Mouse (Mus musculus) lung, postnatal 0 days (tissue): ENCODE data around the gene Usp33. TPM values are rescaled to one million over a fixed set of nuclear protein-coding genes. Genes with fewer than 3 reads are reported as not detected.

Experiments
- ATAC-seq: fragments of 200-750 bp; cut with Nextera tagmentation; 2 replicates; pipeline ENCODE4 v1.8.0; 2017; ENCODE audit warnings: moderate library complexity
- DNase-seq: peaks from one replicate; pipeline ENCODE4 v3.0.0-alpha.2; 2016; ENCODE audit warnings: low spot score
- H3K27ac ChIP-seq: fragments of 300-500 bp; sonication (generic); 2 replicates; pipeline ENCODE4 v1.5.1; 2014; ENCODE audit warnings: antibody characterized with exemption, mild to moderate bottlenecking, low read length, mixed read lengths
- H3K27me3 ChIP-seq: fragments of 300-500 bp; sonication (generic); replicated peaks from 2 replicates; pipeline ENCODE4 v1.6.1; 2014; ENCODE audit warnings: low read length, mixed read lengths; ENCODE audit not compliant: insufficient read depth
- H3K36me3 ChIP-seq: fragments of 300-500 bp; sonication (generic); 2 replicates; pipeline ENCODE4 v1.6.1; 2014; ENCODE audit warnings: low read length, mixed read lengths; ENCODE audit not compliant: insufficient read depth
- H3K4me1 ChIP-seq: fragments of 300-500 bp; sonication (generic); 2 replicates; pipeline ENCODE4 v1.6.1; 2014; ENCODE audit warnings: antibody characterized with exemption, low read depth, low read length, mixed read lengths; ENCODE audit not compliant: insufficient read depth
- H3K4me2 ChIP-seq: fragments of 300-500 bp; sonication (generic); replicated peaks from 2 replicates; pipeline ENCODE4 v1.6.1; 2014; ENCODE audit warnings: low read depth, mild to moderate bottlenecking, low read length, moderate library complexity, mixed read lengths
- H3K4me3 ChIP-seq: fragments of 300-500 bp; sonication (generic); 2 replicates; pipeline ENCODE4 v1.5.1; 2014; ENCODE audit warnings: low read depth, low read length
- H3K9ac ChIP-seq: fragments of 300-500 bp; sonication (generic); replicated peaks from 2 replicates; pipeline ENCODE4 v1.6.1; 2014; ENCODE audit warnings: low read depth, mild to moderate bottlenecking
- H3K9me3 ChIP-seq: fragments of 300-500 bp; sonication (generic); 2 replicates; pipeline ENCODE4 v1.6.1; 2016; ENCODE audit warnings: low read length, mixed read lengths
- CTCF ChIP-seq: IDR thresholded peaks from 2 replicates; pipeline ENCODE4 v1.5.1; 2016; ENCODE audit warnings: antibody characterized with exemption, mild to moderate bottlenecking
- EP300 ChIP-seq: IDR thresholded peaks from 2 replicates; pipeline ENCODE4 v1.6.1; 2016; ENCODE audit warnings: antibody characterized with exemption, mild to moderate bottlenecking, control low read depth
- WGBS: fragments of 180-500 bp; shearing (Covaris S2); extraction: QIAGEN DNeasy Blood & Tissue Kit; methylation state at CpG from one replicate; pipeline ENCODE4 v1.1.7; 2014; 5-methylcytosine and 5-hydroxymethylcytosine counted together
- polyA plus RNA-seq: library from polyadenylated mRNA; unstranded; fragments of >200 nt; fragmentation: Nextera tagmentation; extraction: Ambion mirVana; gene quantifications from 2 replicates; pipeline ENCODE4 v1.2.1, GENCODE M21; 2015

Usp33 gene
- polyA plus RNA-seq, 1 experiment from 2014 or later: 43.1 TPM

- Histone ChIP-seq H3K4me1 (peaks cover 5% of the 10 kb centered on the region), H3K9ac (no peak overlapping the region), H3K4me3 (no peak overlapping the region), H3K27ac (no peak overlapping the region), H3K27me3 (no peaks in the 10 kb centered on the region), H3K4me2 (no peak overlapping the region), H3K36me3 (no peaks in the 10 kb centered on the region), H3K9me3 (no peaks in the 10 kb centered on the region)
- DNase-seq: peak; percentile 31
- TF ChIP-seq CTCF: no peak
- TF ChIP-seq EP300: no peak
- ATAC-seq: no peak
- 67% methylated on average over 5 of the region's 5 CpGs for WGBS
These were observed 4.7 kb downstream of the Usp33 start for GRCm38 (mm10) chr3:152350966-152351365.

- WGBS: 63% methylated on average over 4 of the region's 4 CpGs
- Histone ChIP-seq H3K4me1 (peaks cover 4% of the 10 kb centered on the region), H3K27ac (no peak overlapping the region), H3K4me2 (no peak overlapping the region), H3K36me3 (no peaks in the 10 kb centered on the region), H3K4me3 (no peak overlapping the region), H3K9me3 (no peaks in the 10 kb centered on the region), H3K9ac (no peak overlapping the region), H3K27me3 (no peaks in the 10 kb centered on the region)
- ATAC-seq (no peak), DNase-seq (no peak)
- TF ChIP-seq EP300 (no peak), CTCF (no peak)
These were observed 6.0 kb downstream of the Usp33 start for GRCm38 (mm10) chr3:152352289-152352688.

- no peaks in the 10 kb centered on the region for H3K36me3 ChIP-seq
- 83% methylated on average over 10 of the region's 10 CpGs for WGBS
- H3K4me3 ChIP-seq: no peak overlapping the region
- TF ChIP-seq CTCF (no peak), EP300 (no peak)
- DNase-seq: no peak
- H3K27ac ChIP-seq: no peak overlapping the region
- ATAC-seq: no peak
- H3K4me1 ChIP-seq: peaks cover 2% of the 10 kb centered on the region
- H3K9ac ChIP-seq: no peak overlapping the region
- no peak overlapping the region for H3K4me2 ChIP-seq
- H3K9me3 ChIP-seq: no peaks in the 10 kb centered on the region
- no peaks in the 10 kb centered on the region for H3K27me3 ChIP-seq
These were observed 7.3 kb downstream of the Usp33 start for GRCm38 (mm10) chr3:152353434-152354177.

GRCm38 (mm10) chr3:152355361-152355760 is 9.1 kb downstream of the Usp33 start:
- WGBS: 16% methylated on average over 5 of the region's 5 CpGs
- no peak overlapping the region for H3K27ac ChIP-seq
- no peaks in the 10 kb centered on the region for H3K9me3 ChIP-seq
- H3K9ac ChIP-seq: no peak overlapping the region
- DNase-seq: peak; percentile 69
- no peak overlapping the region for H3K4me3 ChIP-seq
- H3K36me3 ChIP-seq: no peaks in the 10 kb centered on the region; the same call in 1 of the 2 replicates
- TF ChIP-seq EP300: no peak
- TF ChIP-seq CTCF: no peak
- H3K4me1 ChIP-seq: no peaks in the 10 kb centered on the region; the same call in 1 of the 2 replicates
- H3K4me2 ChIP-seq: no peak overlapping the region
- no peaks in the 10 kb centered on the region for H3K27me3 ChIP-seq
- ATAC-seq: peak; percentile 90

GRCm38 (mm10) chr3:152356751-152357150 is 10.5 kb downstream of the Usp33 start:
- Histone ChIP-seq H3K4me1 (no peaks in the 10 kb centered on the region), H3K27ac (no peak overlapping the region), H3K4me3 (no peak overlapping the region), H3K9ac (no peak overlapping the region), H3K9me3 (no peaks in the 10 kb centered on the region), H3K36me3 (peaks cover 7% of the 10 kb centered on the region), H3K27me3 (no peaks in the 10 kb centered on the region), H3K4me2 (no peak overlapping the region)
- 90% methylated on average over 9 of the region's 9 CpGs for WGBS
- ATAC-seq (no peak), DNase-seq (no peak)
- no peak for TF ChIP-seq CTCF
- no peak for TF ChIP-seq EP300

- no peaks in the 10 kb centered on the region for H3K9me3 ChIP-seq
- no peak overlapping the region for H3K4me3 ChIP-seq
- 81% methylated on average over 7 of the region's 7 CpGs for WGBS
- DNase-seq (no peak), ATAC-seq (no peak)
- no peaks in the 10 kb centered on the region for H3K4me1 ChIP-seq
- H3K4me2 ChIP-seq: no peak overlapping the region
- H3K36me3 ChIP-seq: peaks cover 17% of the 10 kb centered on the region
- no peak for TF ChIP-seq CTCF
- TF ChIP-seq EP300: no peak
- H3K27ac ChIP-seq: no peak overlapping the region
- H3K9ac ChIP-seq: no peak overlapping the region
- no peaks in the 10 kb centered on the region for H3K27me3 ChIP-seq
These were observed 12.9 kb downstream of the Usp33 start for GRCm38 (mm10) chr3:152359151-152359550.
